ENCODE assay signal across 17 mouse cellular contexts in the genomic region with DNA sequence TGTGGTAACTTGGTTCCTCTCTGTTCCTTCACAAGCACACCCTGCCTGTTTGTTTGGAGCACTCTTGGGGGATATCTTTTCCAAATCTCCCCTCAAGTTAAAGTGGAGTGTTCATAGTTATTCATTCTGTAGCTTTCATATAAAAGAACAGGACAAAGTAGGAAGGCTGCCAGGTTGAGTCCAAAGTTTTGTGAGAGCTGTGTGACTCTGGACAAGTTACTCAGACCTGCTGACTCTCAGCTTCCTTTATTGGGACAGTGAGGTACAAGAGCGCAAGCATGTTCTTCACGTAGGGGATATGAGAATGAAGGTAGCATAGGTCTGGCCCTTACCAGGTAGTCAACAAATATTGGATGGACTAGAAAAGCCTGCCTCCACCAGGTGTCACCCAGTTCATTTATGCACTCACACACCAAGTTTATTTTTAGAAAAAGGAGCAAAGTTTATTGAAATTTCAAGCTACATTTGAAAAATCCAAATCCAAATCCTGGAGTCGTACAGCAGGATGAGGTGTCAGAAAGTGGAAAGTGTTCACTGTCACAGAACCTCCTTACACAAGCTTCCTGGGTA.
DNase-seq lines count a peak whose midpoint lies in the region; ATAC-seq and TF ChIP-seq lines count a peak whose summit lies in the region.
"Had no signal": no experiment of that assay in that cellular context is flagged by ENCODE, and none has a peak within 500 bp of the region (broad histone marks: within the 10 kb centered on the region; RNA-seq: fewer than 3 reads in every experiment).

No protein-coding gene starts in this region.

- TF ChIP-seq CTCF in intestine, postnatal 0 days (IDR thresholded peaks at IDR 0.05; ENCODE audit: low read depth) = no peak

- 76% methylated on average over 3 of the region's 3 CpGs for WGBS in heart, embryonic 12.5 days
- 95% methylated on average over 3 of the region's 3 CpGs for WGBS in kidney, embryonic 15.5 days
- WGBS in intestine, postnatal 0 days = 66% methylated on average over 3 of the region's 3 CpGs

- H3K9ac ChIP-seq in heart, embryonic 12.5 days = no peak overlapping the region
- no peak overlapping the region for H3K9ac ChIP-seq in kidney, embryonic 15.5 days
- no peak overlapping the region for H3K9ac ChIP-seq in intestine, postnatal 0 days (ENCODE audit: low read depth, low read length)
- H3K9ac ChIP-seq: embryonic facial prominence, embryonic 15.5 days; forebrain, embryonic 12.5 days; hindbrain, embryonic 12.5 days; neural tube, embryonic 15.5 days had no signal

- H3K4me1 ChIP-seq in heart, embryonic 12.5 days (replicated peaks) = peaks cover 44% of the 10 kb centered on the region
- 0 out of 2 replicates have a peak, but pooled peaks cover 13% of the 10 kb centered on the region for H3K4me1 ChIP-seq in kidney, embryonic 15.5 days
- H3K4me1 ChIP-seq in intestine, postnatal 0 days (replicated peaks; ENCODE audit: control insufficient read depth, insufficient read depth, low read length) = 0 out of 2 replicates have a peak, but pooled peaks cover 3% of the 10 kb centered on the region
- H3K4me1 ChIP-seq: embryonic facial prominence, embryonic 15.5 days had no signal

- no peak for DNase-seq in heart, postnatal 10 days
- peak; percentile 31 to 48 for DNase-seq in kidney, postnatal 25 days
- peak; percentile 22 for DNase-seq in A20 (ENCODE audit: low read depth, low spot score)
- DNase-seq in layer of hippocampus, adult 18-20 months (ENCODE audit: low spot score in 2 of 2) = no peak
- DNase-seq: adrenal gland, postnatal 10 days; cerebellum, adult 9-11 months; kidney, adult 18-20 months; thymus, postnatal 36 days had no signal

- no peak overlapping the region for H3K4me3 ChIP-seq in heart, embryonic 12.5 days
- no peak overlapping the region for H3K4me3 ChIP-seq in kidney, embryonic 15.5 days (replicated peaks)
- H3K4me3 ChIP-seq in intestine, postnatal 0 days (ENCODE audit: low read depth, low read length) = no peak overlapping the region
- H3K4me3 ChIP-seq: embryonic facial prominence, embryonic 15.5 days; forebrain, embryonic 12.5 days; hindbrain, embryonic 12.5 days; neural tube, embryonic 15.5 days had no signal

- peak overlapping the region; percentile 44; the same call in 1 of the 2 replicates for H3K27ac ChIP-seq in heart, embryonic 12.5 days (ENCODE audit: poor library complexity, severe bottlenecking)
- H3K27ac ChIP-seq in kidney, embryonic 15.5 days = no peak overlapping the region
- H3K27ac ChIP-seq in intestine, postnatal 0 days (ENCODE audit: low read depth, low read length) = peak overlapping the region; percentile 50; the same call in 1 of the 2 replicates
- H3K27ac ChIP-seq: embryonic facial prominence, embryonic 15.5 days; forebrain, embryonic 12.5 days; hindbrain, embryonic 12.5 days; layer of hippocampus, adult 2 months; neural tube, embryonic 15.5 days had no signal

- H3K27me3 ChIP-seq in heart, embryonic 12.5 days (replicated peaks) = peaks cover 4% of the 10 kb centered on the region; the same call in 1 of the 2 replicates
- H3K27me3 ChIP-seq in kidney, embryonic 15.5 days = peaks cover 74% of the 10 kb centered on the region
- H3K27me3 ChIP-seq in intestine, postnatal 0 days (replicated peaks; ENCODE audit: control insufficient read depth, insufficient read depth, low read length) = no peaks in the 10 kb centered on the region

- H3K36me3 ChIP-seq in heart, embryonic 12.5 days = peaks cover 11% of the 10 kb centered on the region
- H3K36me3 ChIP-seq in kidney, embryonic 15.5 days = no peaks in the 10 kb centered on the region
- H3K36me3 ChIP-seq in intestine, postnatal 0 days (ENCODE audit: control insufficient read depth, insufficient read depth) = no peaks in the 10 kb centered on the region
- H3K36me3 ChIP-seq: embryonic facial prominence, embryonic 15.5 days; forebrain, embryonic 12.5 days; hindbrain, embryonic 12.5 days; neural tube, embryonic 15.5 days had no signal

- no peaks in the 10 kb centered on the region for H3K9me3 ChIP-seq in heart, embryonic 12.5 days (replicated peaks)
- H3K9me3 ChIP-seq in kidney, embryonic 15.5 days (replicated peaks) = no peaks in the 10 kb centered on the region
- H3K9me3 ChIP-seq in intestine, postnatal 0 days (ENCODE audit: control insufficient read depth) = no peaks in the 10 kb centered on the region
- H3K9me3 ChIP-seq: embryonic facial prominence, embryonic 15.5 days; forebrain, embryonic 12.5 days; G1E; hindbrain, embryonic 12.5 days; neural tube, embryonic 15.5 days had no signal

- H3K4me2 ChIP-seq in heart, embryonic 12.5 days = no peak overlapping the region
- H3K4me2 ChIP-seq in kidney, embryonic 15.5 days = no peak overlapping the region
- no peak overlapping the region; the same call in 1 of the 2 replicates for H3K4me2 ChIP-seq in intestine, postnatal 0 days (replicated peaks; ENCODE audit: low read depth)
- H3K4me2 ChIP-seq: embryonic facial prominence, embryonic 15.5 days; forebrain, embryonic 12.5 days; hindbrain, embryonic 12.5 days; neural tube, embryonic 15.5 days had no signal

- intact Hi-C loops in heart, postnatal 10 days (cut with DNase I) = no loop called here

- ATAC-seq in heart, embryonic 12.5 days (ENCODE audit: insufficient number of reproducible peaks, low FRiP score) = no peak
- no peak for ATAC-seq in kidney, embryonic 15.5 days (replicated peaks; ENCODE audit: low FRiP score)
- ATAC-seq in intestine, postnatal 0 days = no peak

Comparison
In these comparisons a context has a peak if more than half of its experiments do, and no peak if none do; other contexts are left out.
1. DNase-seq: peak in kidney, postnatal 25 days (2 of 2) and A20 (single experiment); none in heart, postnatal 10 days (0 of 2) and layer of hippocampus, adult 18-20 months (0 of 2).